Mouse (Mus musculus) c-Kit-positive CD71-negative TER-119-negative erythroid progenitor cells, embryonic 14.5 days (primary cell): ENCODE data around the gene Map1s.

Experiments used
- DNase-seq: peaks from one replicate; pipeline ENCODE4 v3.0.0-alpha.2; 2013; ENCODE audit warnings: low read depth

Map1s gene

GRCm38 (mm10) chr8:70905831-70906736, at the start of gene Map1s:
Map1s (plus strand) TSS chr8:70905932.
- peak; percentile 64 for DNase-seq

GRCm38 (mm10) chr8:70856028-70856427, 49.7 kb upstream of the Map1s start:
- DNase-seq = no peak

- no peak for DNase-seq
Measured at GRCm38 (mm10) chr8:70856541-70857197, 49.1 kb upstream of the Map1s start.

- DNase-seq = no peak
Measured at GRCm38 (mm10) chr8:70857516-70857915, 48.2 kb upstream of the Map1s start.

DNA sequence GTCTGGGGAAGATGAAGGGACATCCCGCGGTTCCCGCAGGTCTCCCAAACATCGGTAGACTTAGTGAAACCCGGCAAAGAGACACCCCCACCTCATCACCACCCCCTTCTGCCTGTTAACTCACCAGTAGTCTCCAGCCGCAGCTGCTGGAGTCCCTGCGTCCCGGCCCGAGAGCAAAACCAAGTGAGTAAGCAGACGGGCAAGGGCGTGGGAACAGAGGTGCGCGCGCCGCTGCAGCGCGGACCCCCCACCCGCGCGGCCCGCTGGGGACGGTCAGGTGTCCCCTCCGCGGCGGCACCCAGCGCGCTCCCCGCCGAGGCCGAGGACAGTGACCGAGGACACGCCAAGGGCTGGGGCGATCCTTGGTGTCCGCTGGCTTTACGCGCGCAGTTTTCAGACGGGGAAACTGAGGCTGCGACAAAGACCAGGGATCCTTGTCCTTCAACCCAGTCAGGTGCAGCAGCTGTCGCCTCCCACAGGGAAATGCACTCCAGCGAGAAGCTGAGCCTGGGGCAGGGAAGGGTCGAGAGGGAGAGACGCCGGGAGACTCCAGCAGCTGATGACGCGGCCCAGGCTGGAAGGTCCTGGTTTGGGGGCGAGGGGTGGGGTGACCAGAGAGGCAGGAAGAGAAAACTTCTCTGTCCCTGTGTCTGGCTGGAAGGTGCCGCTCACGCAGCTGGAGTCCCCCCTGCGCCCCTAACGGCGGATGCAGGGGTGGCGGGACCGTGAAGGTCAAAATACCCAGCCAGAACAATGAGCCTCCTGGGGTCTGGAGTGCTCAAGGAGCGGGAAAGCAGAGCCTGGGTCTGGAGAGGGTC, 42.7 kb upstream of the Map1s start, which contains the start of gene Kcnn1:
Gene Kcnn1, minus strand, starts transcription at position 435 of the 818 bp plus-strand sequence.
- DNase-seq = no peak

DNA sequence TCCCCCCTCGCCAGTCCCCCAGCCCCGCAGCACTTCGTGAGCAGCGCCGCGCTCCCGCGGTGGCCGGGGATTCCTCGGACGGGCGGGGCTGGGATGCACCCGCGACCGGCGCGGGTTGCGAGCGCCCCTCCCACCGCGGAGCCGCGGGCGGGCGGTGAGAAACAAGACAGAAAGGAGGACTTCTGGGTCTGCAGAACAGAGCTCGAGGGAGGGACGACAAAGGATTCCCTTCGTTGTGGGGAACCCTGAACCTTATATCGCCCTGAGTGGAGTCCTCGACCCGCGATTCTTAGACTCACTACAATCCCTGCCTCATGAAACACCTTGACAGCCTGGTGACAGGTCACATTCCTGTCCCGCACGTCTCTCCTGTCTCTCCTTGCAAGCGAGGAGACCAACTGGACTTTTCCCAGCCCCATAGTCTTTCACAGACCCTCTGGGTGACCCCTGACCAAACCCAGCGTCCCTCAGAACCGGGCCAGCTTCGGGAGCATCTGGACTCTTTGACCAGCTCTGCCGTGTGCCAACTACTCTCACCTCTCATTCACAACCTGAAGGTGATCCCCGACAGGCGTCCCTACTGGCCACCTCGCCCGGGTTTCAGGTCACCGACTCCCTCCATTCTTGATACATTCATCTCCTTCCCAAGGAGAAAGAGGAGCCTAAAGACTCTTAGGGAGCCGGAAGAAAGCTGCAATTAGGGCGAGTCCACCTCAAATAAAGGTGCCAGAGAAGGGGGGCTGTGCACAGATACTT, 41.6 kb upstream of the Map1s start:
- DNase-seq = no peak

DNA sequence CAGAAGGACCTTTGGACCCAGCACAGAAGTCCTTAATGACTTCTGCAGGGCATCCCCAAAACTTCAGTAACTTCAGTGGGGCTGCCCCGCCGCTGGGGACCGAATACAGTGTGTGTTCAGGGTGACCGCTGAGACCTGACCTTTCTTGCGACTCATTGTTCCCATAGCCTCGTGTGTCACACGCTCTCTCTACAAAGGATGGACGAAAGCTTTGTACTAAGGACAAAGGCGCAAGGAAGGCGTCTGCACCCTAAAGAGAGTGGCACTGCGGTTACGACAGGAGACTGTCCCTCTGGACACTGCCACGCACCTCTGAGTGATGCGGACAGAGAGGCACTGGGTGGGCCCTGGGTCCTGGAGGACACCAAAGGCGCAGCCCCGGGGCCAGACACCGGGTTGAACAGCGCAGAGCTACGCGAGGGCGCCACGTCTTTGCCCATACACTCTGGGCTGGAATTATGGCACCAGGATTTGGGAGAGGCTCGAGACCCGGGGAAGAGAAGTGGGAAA, 41.0 kb upstream of the Map1s start:
- no peak for DNase-seq

DNA sequence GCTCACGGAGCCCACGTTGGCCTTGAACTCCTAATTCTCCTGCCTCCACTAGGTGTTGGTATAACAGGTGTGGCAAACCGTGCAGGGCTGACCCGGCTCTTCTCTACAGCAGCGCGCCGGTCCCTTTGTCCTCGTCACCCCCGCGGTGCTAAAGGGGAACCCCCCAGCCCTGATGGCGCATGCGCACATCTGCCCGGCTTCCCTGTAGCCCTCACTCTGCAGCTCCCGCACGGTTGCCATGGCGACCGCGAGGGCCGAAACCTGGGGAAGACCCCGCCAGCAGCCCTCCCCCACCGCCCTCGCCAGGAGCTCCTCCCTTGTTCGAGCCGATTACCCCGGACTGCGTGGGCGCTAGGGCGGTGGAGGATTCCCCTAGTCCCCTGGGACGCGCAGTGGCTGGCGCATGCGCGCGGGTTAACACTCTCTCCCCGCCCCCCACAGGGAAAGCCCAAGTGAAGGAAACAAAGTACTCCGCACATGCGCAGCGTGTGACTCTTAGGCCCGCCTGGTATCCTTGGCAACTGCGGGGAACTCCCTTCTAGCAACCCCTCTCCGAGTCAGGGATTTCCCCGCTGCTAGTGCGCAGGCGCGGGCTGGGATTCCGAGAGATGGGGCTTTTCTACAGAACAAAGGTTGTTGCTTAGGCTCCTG, 40.3 kb upstream of the Map1s start:
- peak; percentile 99 for DNase-seq

GRCm38 (mm10) chr8:70866001-70866520, 39.7 kb upstream of the Map1s start:
- DNase-seq = no peak

GRCm38 (mm10) chr8:70866566-70866965, 39.2 kb upstream of the Map1s start:
- no peak for DNase-seq

- DNase-seq = peak; percentile 65
Measured at GRCm38 (mm10) chr8:70868559-70869198, 37.1 kb upstream of the Map1s start.

- DNase-seq = no peak
Measured at GRCm38 (mm10) chr8:70869199-70869571, 36.5 kb upstream of the Map1s start.

- peak; percentile 73 for DNase-seq
Measured at GRCm38 (mm10) chr8:70869601-70870041, 36.1 kb upstream of the Map1s start.

DNA sequence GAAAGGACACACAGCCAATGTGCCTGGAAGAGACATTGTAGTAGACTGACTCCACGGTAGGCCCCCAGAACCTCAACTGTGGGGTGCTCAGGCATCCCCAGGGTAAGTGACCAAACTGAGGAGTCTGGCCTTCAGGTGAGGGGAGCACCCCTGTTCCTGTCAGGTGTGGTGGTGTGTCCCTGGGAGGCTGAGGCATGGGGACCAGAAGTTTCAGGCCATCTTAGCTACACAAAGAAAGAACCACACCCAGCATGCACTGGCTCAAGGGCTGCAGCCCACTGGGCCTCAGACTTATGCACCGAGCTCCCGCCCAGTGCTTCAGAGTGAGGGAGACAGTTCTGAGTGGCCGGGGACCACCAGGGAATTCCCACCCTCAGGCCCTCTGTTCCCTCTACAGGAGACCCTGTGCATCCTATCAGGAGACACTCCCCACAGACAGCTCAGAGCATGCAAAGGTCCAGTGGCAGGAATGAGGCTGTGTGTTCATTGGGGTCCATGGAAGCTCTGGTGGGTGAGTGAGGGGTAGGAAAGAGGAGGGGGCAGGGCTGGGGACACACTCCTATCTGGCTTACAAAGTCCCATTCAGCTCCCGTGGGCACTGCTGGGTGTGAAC, 34.4 kb upstream of the Map1s start:
- no peak for DNase-seq

GRCm38 (mm10) chr8:70872643-70873363, 32.9 kb upstream of the Map1s start:
- DNase-seq = no peak

DNA sequence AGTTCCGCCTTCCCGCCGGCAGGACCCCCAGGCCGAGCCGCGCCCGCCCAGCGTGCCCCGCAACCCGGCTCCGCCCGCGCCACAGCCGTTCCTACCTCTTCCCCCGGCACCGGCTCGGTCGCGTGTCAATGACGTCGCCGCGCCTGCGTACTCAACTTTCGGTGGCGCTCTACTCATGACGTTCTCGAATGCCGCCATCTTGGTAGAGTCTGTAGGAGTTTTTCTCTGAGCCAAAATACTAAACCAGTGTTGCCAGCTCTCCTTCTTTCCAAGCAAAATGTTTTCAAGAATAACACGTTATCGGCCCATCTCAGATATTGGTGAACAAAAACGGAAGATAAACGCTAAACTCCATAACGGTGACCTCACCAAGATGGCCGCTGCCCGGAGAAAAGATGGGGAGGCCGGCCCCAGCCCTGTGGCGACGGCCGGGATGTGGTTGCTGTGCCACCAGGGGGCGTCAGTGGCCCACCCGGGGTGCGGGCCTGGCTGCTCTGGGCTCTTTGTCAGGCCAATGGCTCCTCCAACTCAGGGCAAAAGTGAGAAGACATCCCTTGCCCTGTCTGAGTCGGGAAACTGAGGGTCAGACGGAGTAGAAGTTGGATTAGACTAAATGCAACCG, 32.3 kb upstream of the Map1s start, which contains the start of gene Ccdc124:
Gene Ccdc124, minus strand, starts transcription at position 572 of the 622 bp plus-strand sequence.
- DNase-seq = peak; percentile 90

- no peak for DNase-seq
Measured at GRCm38 (mm10) chr8:70874441-70874840, 31.3 kb upstream of the Map1s start.

- no peak for DNase-seq
Measured at GRCm38 (mm10) chr8:70876382-70876781, 29.4 kb upstream of the Map1s start.
